Mouse (Mus musculus) midbrain, postnatal 0 days (tissue): ENCODE measurements around the gene Nfkbib. TPM values are rescaled to one million over a fixed set of nuclear protein-coding genes. Genes with fewer than 3 reads are reported as not detected.
A peak's percentile ranks its signal among the peaks of the same experiment; 100 is the strongest.

Source experiments
- ATAC-seq: fragments of 200-750 bp; cut with Nextera tagmentation; 2 replicates; pipeline ENCODE4 v1.8.0; 2017; ENCODE audit warnings: moderate number of reproducible peaks, mild to moderate bottlenecking, moderate TSS enrichment, moderate library complexity; ENCODE audit not compliant: low FRiP score
- DNase-seq: peaks from one replicate; pipeline ENCODE4 v3.0.0-alpha.2; 2015; ENCODE audit warnings: low spot score
- H3K27ac ChIP-seq: fragments of 300-500 bp; sonication (generic); 2 replicates; pipeline ENCODE4 v1.5.1; 2014; ENCODE audit warnings: low read depth, mild to moderate bottlenecking, low read length, mixed read lengths
- H3K27me3 ChIP-seq: fragments of 300-500 bp; sonication (generic); 2 replicates; pipeline ENCODE4 v1.6.1; 2014; ENCODE audit warnings: low read length, control low read depth, mixed read lengths; ENCODE audit not compliant: insufficient read depth
- H3K36me3 ChIP-seq: fragments of 300-500 bp; sonication (generic); 2 replicates; pipeline ENCODE4 v1.6.1; 2014; ENCODE audit warnings: low read length, control low read depth, mixed read lengths; ENCODE audit not compliant: insufficient read depth
- H3K4me1 ChIP-seq: fragments of 300-500 bp; sonication (generic); 2 replicates; pipeline ENCODE4 v1.6.1; 2014; ENCODE audit warnings: mild to moderate bottlenecking, control low read depth, antibody characterized with exemption, low read length, mixed read lengths; ENCODE audit not compliant: insufficient read depth
- H3K4me2 ChIP-seq: fragments of 300-500 bp; sonication (generic); 2 replicates; pipeline ENCODE4 v1.6.1; 2014; ENCODE audit warnings: low read depth, mild to moderate bottlenecking, low read length, mixed read lengths; ENCODE audit not compliant: poor library complexity, severe bottlenecking
- H3K4me3 ChIP-seq: fragments of 300-500 bp; sonication (generic); 2 replicates; pipeline ENCODE4 v1.5.1; 2014; ENCODE audit warnings: low read depth, mild to moderate bottlenecking, low read length, moderate library complexity
- H3K9ac ChIP-seq: fragments of 300-500 bp; sonication (generic); replicated peaks from 2 replicates; pipeline ENCODE4 v1.6.1; 2014; ENCODE audit warnings: mild to moderate bottlenecking, low read length, moderate library complexity, mixed read lengths; ENCODE audit not compliant: poor library complexity, severe bottlenecking
- H3K9me3 ChIP-seq: fragments of 300-500 bp; sonication (generic); 2 replicates; pipeline ENCODE4 v1.6.1; 2016; ENCODE audit warnings: low read length, control low read depth
- CTCF ChIP-seq: IDR thresholded peaks from 2 replicates; pipeline ENCODE4 v1.5.1; 2016; ENCODE audit warnings: antibody characterized with exemption, mild to moderate bottlenecking
- WGBS: fragments of 180-500 bp; shearing (Covaris S2); extraction: QIAGEN DNeasy Blood & Tissue Kit; methylation state at CpG from one replicate; pipeline ENCODE4 v1.1.7; 2014; 5-methylcytosine and 5-hydroxymethylcytosine counted together
- polyA plus RNA-seq: library from polyadenylated mRNA; unstranded; fragments of >200 nt; fragmentation: Nextera tagmentation; extraction: Ambion mirVana; gene quantifications from 2 replicates; pipeline ENCODE4 v1.2.1, GENCODE M21; 2015
- total RNA-seq: library from RNA; depleted of rRNA; stranded (reverse); fragments of >200 nt; gene quantifications from 2 replicates; pipeline ENCODE4 v1.2.3, GENCODE M21; 2014

Gene Nfkbib
- total and polyA plus RNA-seq, 2 experiments from 2014 or later, result 19.7 to 58.5 TPM

- peak; percentile 42 for TF ChIP-seq CTCF
- Histone ChIP-seq H3K4me3 (no peak overlapping the region), H3K27me3 (no peaks in the 10 kb centered on the region), H3K9me3 (no peaks in the 10 kb centered on the region), H3K4me1 (no peaks in the 10 kb centered on the region), H3K36me3 (no peaks in the 10 kb centered on the region), H3K4me2 (no peak overlapping the region), H3K27ac (no peak overlapping the region), H3K9ac (no peak overlapping the region)
- no peak for ATAC-seq
- DNase-seq, result no peak
- 94% methylated on average over 7 of the region's 7 CpGs for WGBS
Measured at GRCm38 (mm10) chr7:28722079-28722478, 45.2 kb downstream of the Nfkbib start.

GRCm38 (mm10) chr7:28720753-28721537 lies 46.4 kb downstream of the Nfkbib start:
- TF ChIP-seq CTCF, result no peak
- H3K4me1 ChIP-seq, result no peaks in the 10 kb centered on the region
- H3K4me3 ChIP-seq, result no peak overlapping the region
- 86% methylated on average over 3 of the region's 3 CpGs for WGBS
- ATAC-seq (no peak), DNase-seq (peak; percentile 30)
- no peak overlapping the region for H3K4me2 ChIP-seq
- H3K9ac ChIP-seq, result no peak overlapping the region
- no peaks in the 10 kb centered on the region for H3K27me3 ChIP-seq
- no peaks in the 10 kb centered on the region for H3K36me3 ChIP-seq
- no peaks in the 10 kb centered on the region for H3K9me3 ChIP-seq
- no peak overlapping the region for H3K27ac ChIP-seq

GRCm38 (mm10) chr7:28719650-28720049 lies 47.7 kb downstream of the Nfkbib start:
- TF ChIP-seq CTCF, result no peak
- Histone ChIP-seq H3K9ac (no peak overlapping the region), H3K4me2 (no peak overlapping the region), H3K27ac (no peak overlapping the region), H3K27me3 (no peaks in the 10 kb centered on the region), H3K4me1 (no peaks in the 10 kb centered on the region), H3K4me3 (no peak overlapping the region), H3K9me3 (no peaks in the 10 kb centered on the region), H3K36me3 (no peaks in the 10 kb centered on the region)
- DNase-seq (no peak), ATAC-seq (no peak)
- WGBS, result 87% methylated on average over 2 of the region's 2 CpGs

GRCm38 (mm10) chr7:28719159-28719558 lies 48.2 kb downstream of the Nfkbib start:
- H3K4me3 ChIP-seq, result no peak overlapping the region
- no peak for ATAC-seq
- H3K4me1 ChIP-seq, result no peaks in the 10 kb centered on the region
- H3K9ac ChIP-seq, result no peak overlapping the region
- TF ChIP-seq CTCF, result no peak
- no peaks in the 10 kb centered on the region for H3K27me3 ChIP-seq
- DNase-seq, result no peak
- no peaks in the 10 kb centered on the region for H3K9me3 ChIP-seq
- no peak overlapping the region for H3K27ac ChIP-seq
- H3K36me3 ChIP-seq, result no peaks in the 10 kb centered on the region
- no peak overlapping the region for H3K4me2 ChIP-seq
- WGBS, result 71% methylated on average over 4 of the region's 4 CpGs

GRCm38 (mm10) chr7:28717726-28718125 lies 49.6 kb downstream of the Nfkbib start:
- no peak for DNase-seq
- no peak overlapping the region for H3K4me3 ChIP-seq
- WGBS, result 87% methylated on average over 10 of the region's 10 CpGs
- H3K4me1 ChIP-seq, result no peaks in the 10 kb centered on the region
- TF ChIP-seq CTCF, result no peak
- no peak overlapping the region for H3K4me2 ChIP-seq
- H3K9me3 ChIP-seq, result no peaks in the 10 kb centered on the region
- no peak for ATAC-seq
- no peaks in the 10 kb centered on the region for H3K27me3 ChIP-seq
- H3K9ac ChIP-seq, result no peak overlapping the region
- H3K36me3 ChIP-seq, result no peaks in the 10 kb centered on the region
- H3K27ac ChIP-seq, result no peak overlapping the region

- WGBS, result 5% methylated on average over 36 of the region's 36 CpGs
- Histone ChIP-seq H3K36me3 (no peaks in the 10 kb centered on the region), H3K4me1 (no peaks in the 10 kb centered on the region), H3K27me3 (no peaks in the 10 kb centered on the region), H3K4me2 (peak within 1 kb of the TSS; percentile 64), H3K27ac (no peak within 1 kb of the TSS), H3K9me3 (no peaks in the 10 kb centered on the region), H3K9ac (peak within 1 kb of the TSS; percentile 5; the same call in 1 of the 2 replicates), H3K4me3 (peak within 1 kb of the TSS; percentile 34)
- 0 out of 2 replicates have a peak, but pooled peaks have one; percentile 60 for ATAC-seq
- no peak; the same call in 1 of the 2 replicates for TF ChIP-seq CTCF
- DNase-seq, result no peak
Measured at GRCm38 (mm10) chr7:28716590-28717281, 50.6 kb downstream of the Nfkbib start, which contains the start of gene Fbxo17. Fbxo17 (plus strand) TSS chr7:28716804.
